8 mouse cellular contexts compared by ENCODE assay signal in genomic region chr12:91551773-91552526, GRCm38 (mm10). TPM values are rescaled to one million over a fixed set of nuclear protein-coding genes. Genes with fewer than 3 reads are reported as not detected.
DNase-seq lines count a peak whose midpoint lies in the region; ATAC-seq and TF ChIP-seq lines count a peak whose summit lies in the region.

No protein-coding gene starts in this region.

- no peak overlapping the region for H3K4me2 ChIP-seq in intestine, postnatal 0 days (replicated peaks; ENCODE audit: low read depth)
- H3K4me2 ChIP-seq in midbrain, embryonic 14.5 days (ENCODE audit: low read length), result 0 out of 2 replicates have a peak overlapping the region, but pooled peaks have one; percentile 11

- H3K36me3 ChIP-seq in intestine, postnatal 0 days (ENCODE audit: control insufficient read depth, insufficient read depth), result no peaks in the 10 kb centered on the region
- H3K36me3 ChIP-seq in midbrain, embryonic 14.5 days (ENCODE audit: control insufficient read depth, insufficient read depth, low read length), result peaks cover 11% of the 10 kb centered on the region

- no peak overlapping the region for H3K27ac ChIP-seq in intestine, postnatal 0 days (ENCODE audit: low read depth, low read length)
- no peak overlapping the region for H3K27ac ChIP-seq in midbrain, embryonic 14.5 days (replicated peaks; ENCODE audit: low read depth, low read length)

- intact Hi-C loops in gastrocnemius, postnatal 36 days (cut with DNase I), result no loop called here
- intact Hi-C loops in left cerebral cortex, postnatal 10 days (cut with DNase I), result no loop called here

- TF ChIP-seq CTCF in intestine, postnatal 0 days (IDR thresholded peaks at IDR 0.05; ENCODE audit: low read depth), result no peak

- peak; percentile 7 for DNase-seq in adipocyte (ENCODE audit: low spot score)
- peak; percentile 90 to 93 for DNase-seq in cerebellum, postnatal 10 days
- peak; percentile 12 to 17 for DNase-seq in gastrocnemius, postnatal 36 days
- peak; percentile 77 to 90 for DNase-seq in left cerebral cortex, postnatal 10 days (ENCODE audit: extremely low spot score in 1 of 2, low spot score in 2 of 2)
- peak; percentile 86 for DNase-seq in midbrain, embryonic 14.5 days
- peak; percentile 76 for DNase-seq in testis, postnatal 10 days (ENCODE audit: low spot score)
- DNase-seq in embryo, embryonic 10.5 days (ENCODE audit: low spot score), result no peak

- WGBS in intestine, postnatal 0 days, result 28% methylated on average over 19 of the region's 19 CpGs
- WGBS in midbrain, embryonic 14.5 days, result 47% methylated on average over 19 of the region's 19 CpGs

- H3K9ac ChIP-seq in intestine, postnatal 0 days (ENCODE audit: low read depth, low read length), result no peak overlapping the region
- no peak overlapping the region for H3K9ac ChIP-seq in midbrain, embryonic 14.5 days (replicated peaks; ENCODE audit: low read length)

- 0 out of 2 replicates have a peak, but pooled peaks cover 3% of the 10 kb centered on the region for H3K4me1 ChIP-seq in intestine, postnatal 0 days (replicated peaks; ENCODE audit: control insufficient read depth, insufficient read depth, low read length)
- H3K4me1 ChIP-seq in midbrain, embryonic 14.5 days (ENCODE audit: control insufficient read depth, insufficient read depth, low read length), result no peaks in the 10 kb centered on the region; the same call in 1 of the 2 replicates

- no peaks in the 10 kb centered on the region for H3K9me3 ChIP-seq in intestine, postnatal 0 days (ENCODE audit: control insufficient read depth)
- H3K9me3 ChIP-seq in midbrain, embryonic 14.5 days (ENCODE audit: control insufficient read depth, low read length), result no peaks in the 10 kb centered on the region

- H3K27me3 ChIP-seq in intestine, postnatal 0 days (replicated peaks; ENCODE audit: control insufficient read depth, insufficient read depth, low read length), result no peaks in the 10 kb centered on the region
- H3K27me3 ChIP-seq in midbrain, embryonic 14.5 days (ENCODE audit: control insufficient read depth, insufficient read depth, low read length), result no peaks in the 10 kb centered on the region

- no peak overlapping the region for H3K4me3 ChIP-seq in intestine, postnatal 0 days (ENCODE audit: low read depth, low read length)
- H3K4me3 ChIP-seq in midbrain, embryonic 14.5 days (replicated peaks; ENCODE audit: low read depth, low read length), result no peak overlapping the region

- peak; percentile 70; the same call in 1 of the 2 replicates for ATAC-seq in intestine, postnatal 0 days
- peak; percentile 86 for ATAC-seq in midbrain, embryonic 14.5 days (ENCODE audit: low FRiP score, low TSS enrichment)

RNA-seq across cellular contexts. Expression of gene Gtf2a1, which starts 38.3 kb away (rescaled TPM):
- total RNA-seq in gastrocnemius, postnatal 36 days (2021), result 10 to 100 TPM; 18.5 to 20.9 TPM
- polyA plus RNA-seq in intestine, postnatal 0 days (2015; fragmentation: Nextera tagmentation; extraction: Ambion mirVana), result 15.3 and 18.8 TPM in 2 replicates
- 10 to 100 TPM; 49.5 to 52.7 TPM for total RNA-seq in left cerebral cortex, postnatal 10 days (2021)
- polyA plus RNA-seq in midbrain, embryonic 14.5 days (2014; fragmentation: Nextera tagmentation; extraction: Ambion mirVana), result 64.6 and 68.9 TPM in 2 replicates
